Mouse (Mus musculus) lung, adult 2 months (tissue): ENCODE results near the gene Trappc6b.

Experiments
- CTCF ChIP-seq: fragments of 200-500 bp; IDR thresholded peaks from 2 replicates; pipeline ENCODE4 v1.5.1; 2011; ENCODE audit warnings: mild to moderate bottlenecking, low read length, control low read depth; ENCODE audit not compliant: insufficient read depth
- POLR2A ChIP-seq: fragments of 200-500 bp; IDR thresholded peaks from 2 replicates; pipeline ENCODE4 v1.6.1; 2011; ENCODE audit warnings: low read depth, mild to moderate bottlenecking, control low read depth, low read length, borderline replicate concordance; ENCODE audit errors: extremely low read depth

GRCm38 (mm10) chr12:59053976-59054375, 7.3 kb downstream of the Trappc6b start:
- TF ChIP-seq POLR2A: no peak
- TF ChIP-seq CTCF: no peak
